Mouse (Mus musculus) c-Kit-positive CD71-positive TER-119-negative erythroid progenitor cells, embryonic 14.5 days (primary cell): ENCODE data around the gene Edn2.

Experiments
- DNase-seq: peaks from one replicate; pipeline ENCODE4 v3.0.0-alpha.2; 2013; ENCODE audit warnings: low read depth

The Edn2 gene

DNA sequence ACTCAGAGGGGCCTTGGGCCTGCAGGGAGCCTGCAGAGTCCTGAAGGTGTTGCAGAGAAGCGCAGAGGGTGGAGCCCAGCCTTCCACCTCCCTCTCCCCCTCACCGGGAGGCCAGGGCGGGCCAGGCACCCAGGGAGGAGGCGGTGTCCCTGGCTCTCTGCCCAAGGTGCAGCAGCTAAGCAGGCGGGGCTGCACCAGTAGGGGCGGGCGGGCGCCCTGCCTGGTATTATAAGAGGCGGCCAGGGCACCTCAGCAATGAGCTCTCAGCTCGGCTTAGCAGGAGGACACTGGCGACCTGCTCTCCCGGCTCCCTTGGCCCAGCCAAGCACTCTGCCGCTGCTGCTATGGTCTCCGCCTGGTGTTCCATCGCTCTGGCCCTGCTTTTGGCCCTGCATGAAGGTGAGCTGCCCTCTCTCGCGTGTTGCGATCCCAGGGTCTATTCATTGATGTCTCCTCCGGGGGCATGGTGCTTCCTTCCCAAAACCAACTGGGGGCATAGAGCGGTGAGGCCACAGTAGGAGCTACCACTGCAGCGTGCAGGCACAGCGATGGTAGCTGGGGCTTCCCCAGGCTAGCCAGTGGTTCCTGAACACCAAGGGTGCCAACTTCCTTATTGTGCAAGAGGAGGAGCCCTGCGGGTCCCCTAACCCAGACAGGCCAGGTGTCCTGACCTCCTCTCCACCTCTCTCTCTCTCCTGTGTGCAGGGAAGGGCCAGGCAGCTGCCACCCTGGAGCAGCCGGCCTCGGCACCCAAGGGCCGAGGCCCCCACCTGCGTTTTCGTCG lies at the start of gene Edn2:
Edn2 (plus strand) TSS at position 41 of the 784 bp plus-strand sequence.
- DNase-seq = no peak

DNA sequence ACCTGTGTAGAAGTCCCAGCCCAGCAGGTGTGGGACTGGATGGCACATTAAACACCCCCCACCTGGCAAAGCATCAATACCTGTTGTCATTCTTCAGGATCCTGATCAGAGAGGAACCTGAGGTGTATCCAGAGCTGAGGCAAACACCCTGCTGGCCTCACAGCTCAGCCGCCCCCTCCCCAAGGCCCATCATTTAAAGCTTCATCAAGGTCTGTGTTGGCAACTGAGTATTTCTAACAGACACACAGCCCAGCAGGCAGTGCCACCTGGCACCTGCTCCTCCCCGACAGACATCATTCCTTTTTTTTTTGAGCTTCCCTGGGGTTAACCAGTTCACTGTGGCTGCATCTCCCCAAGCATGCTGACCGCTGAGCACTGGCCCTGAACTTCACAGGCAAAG lies 45.5 kb upstream of the Edn2 start:
- no peak for DNase-seq

DNA sequence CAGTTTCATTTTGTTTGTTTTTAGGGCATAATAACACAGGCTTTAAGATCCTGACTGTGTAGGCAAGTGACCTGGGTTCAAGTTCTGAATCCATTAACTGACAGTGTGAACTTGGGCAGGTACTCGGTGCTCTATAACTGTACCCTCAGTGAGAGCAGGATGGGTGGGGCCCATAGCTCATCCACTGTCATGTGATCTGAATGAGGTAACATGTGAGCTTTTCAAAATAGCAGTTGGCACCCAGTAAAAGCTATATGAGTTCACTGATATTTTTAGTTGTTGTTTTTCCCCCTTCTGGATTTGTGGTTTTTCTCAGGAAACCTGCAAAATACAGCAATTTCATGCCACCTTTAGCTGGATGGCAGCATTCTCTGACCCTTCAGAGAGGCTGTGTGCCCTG lies 44.7 kb upstream of the Edn2 start:
- no peak for DNase-seq

DNA sequence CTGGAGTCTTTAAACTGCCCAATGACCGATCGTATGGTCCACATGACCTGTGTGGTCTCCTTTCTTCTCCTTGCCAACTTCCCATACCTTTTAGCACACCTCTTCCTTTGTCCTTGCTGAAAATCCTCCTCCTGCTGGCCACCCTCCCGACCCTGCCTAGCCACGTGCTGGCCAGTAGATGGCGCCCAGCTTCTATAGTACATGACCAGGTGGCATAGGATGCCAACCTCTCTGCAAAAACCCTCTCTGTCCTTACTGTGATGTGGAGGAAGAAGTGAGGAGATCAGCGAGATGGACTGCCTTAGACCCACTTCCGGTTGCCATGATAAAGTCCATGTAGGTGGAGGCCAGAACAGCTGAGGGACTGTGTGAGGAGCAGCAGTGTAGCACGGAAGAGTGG lies 40.7 kb upstream of the Edn2 start:
- peak; percentile 5 for DNase-seq

DNA sequence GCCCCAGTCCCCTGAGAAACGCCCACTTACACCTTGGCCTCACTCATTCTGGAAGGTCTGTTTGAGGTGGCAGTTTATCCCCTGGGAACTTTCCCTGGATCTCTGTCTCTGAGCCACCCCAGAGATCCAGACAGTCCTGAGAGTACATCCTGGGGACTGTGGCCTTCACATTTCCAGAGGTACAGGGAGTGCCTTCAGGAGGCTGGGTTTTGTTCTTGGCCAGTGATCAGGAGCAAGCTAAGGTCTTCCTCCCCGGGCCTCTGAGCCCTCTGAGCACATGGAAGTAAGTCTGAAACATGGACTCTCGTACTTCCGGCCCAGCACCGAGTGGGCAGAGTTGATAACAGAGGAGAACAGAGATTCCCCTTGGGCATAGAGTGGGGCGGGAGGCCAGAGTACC lies 36.4 kb upstream of the Edn2 start:
- no peak for DNase-seq

DNA sequence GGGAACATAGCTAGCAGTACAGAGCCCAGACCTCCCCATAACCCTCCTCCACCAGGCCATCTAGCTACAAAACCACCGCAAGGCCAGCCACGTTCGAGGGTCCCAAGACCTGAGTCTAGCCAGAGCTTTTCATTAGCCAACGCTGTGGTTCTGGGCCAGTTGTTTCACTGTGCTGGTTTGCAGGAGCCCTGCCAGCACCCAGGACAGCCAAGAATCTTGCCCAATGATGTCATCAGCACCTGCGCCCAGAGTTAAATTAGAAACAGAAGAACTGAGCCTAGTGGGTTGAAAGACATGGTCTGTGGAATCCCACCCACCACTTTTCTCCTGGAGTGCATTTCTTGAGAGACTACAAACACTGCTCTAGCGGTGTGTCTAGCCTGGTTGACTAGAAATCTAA lies 35.0 kb upstream of the Edn2 start:
- no peak for DNase-seq

DNA sequence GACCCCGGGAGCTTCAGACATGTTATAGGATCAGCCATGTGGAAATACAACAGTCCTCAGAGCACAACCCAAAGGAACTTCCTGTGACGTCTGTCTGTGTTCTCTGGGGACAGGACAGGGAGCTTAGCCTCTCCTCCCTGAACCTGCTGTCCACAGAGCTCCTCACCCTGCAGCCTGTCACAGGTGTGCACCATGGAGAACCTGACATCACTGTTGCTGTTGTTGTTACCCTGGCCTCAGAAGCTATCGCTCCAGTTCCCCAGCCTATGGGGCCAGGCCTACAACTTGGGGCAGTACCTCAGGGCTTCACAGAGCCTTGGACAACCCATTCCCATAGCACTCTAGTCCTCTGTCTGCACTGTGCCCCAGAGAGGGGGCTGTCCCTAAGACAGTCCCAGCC lies 33.7 kb upstream of the Edn2 start:
- no peak for DNase-seq

DNA sequence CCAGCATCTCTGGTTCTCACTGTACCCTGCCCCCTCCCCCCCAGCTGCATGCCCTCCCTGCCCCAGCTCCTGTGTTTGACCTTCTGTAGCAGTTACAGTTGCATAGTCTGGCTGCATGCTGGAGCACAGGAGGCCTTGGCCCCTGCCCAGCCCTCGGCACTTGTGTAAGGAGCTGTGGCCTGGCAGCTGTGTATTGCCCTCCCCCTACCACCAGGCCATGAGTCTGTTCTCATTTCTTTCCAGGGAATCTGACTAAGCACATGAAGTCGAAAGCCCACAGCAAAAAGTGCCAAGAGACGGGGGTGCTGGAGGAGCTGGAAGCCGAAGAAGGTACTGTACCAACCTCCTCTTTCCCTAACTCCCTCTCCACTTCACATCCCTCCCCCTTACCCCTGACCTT lies 33.0 kb upstream of the Edn2 start:
- no peak for DNase-seq

DNA sequence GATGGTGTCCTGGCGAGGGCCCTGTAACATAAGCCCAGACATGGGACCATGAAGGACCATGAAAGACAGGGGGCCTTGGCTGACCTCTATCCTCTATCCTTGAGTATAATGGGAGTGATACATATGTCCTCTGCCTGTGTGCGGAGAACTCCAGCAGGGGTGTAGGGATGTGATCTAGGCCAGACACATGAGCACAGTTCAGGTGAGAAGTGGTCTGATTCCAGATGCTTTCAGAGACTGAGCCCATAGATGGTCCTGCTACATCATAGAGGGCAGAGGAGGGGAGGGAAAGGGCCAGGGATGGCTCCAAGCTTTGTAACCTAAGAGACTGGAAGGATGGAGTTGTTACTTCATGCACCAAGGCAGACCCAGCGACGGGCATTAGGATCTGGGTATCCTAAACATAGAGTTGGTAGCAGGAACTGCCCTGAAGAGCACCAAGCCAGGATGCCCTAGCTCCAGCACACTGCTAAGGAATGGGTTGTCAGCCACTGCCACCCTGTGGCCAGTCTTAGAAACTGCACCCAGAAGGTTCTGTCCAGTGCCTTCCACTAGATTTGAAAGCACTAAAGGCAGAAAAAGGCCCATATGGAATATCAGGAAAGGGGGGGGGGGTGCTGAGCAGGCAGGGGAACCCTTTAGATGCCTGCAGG lies 31.6 kb upstream of the Edn2 start:
- peak; percentile 8 for DNase-seq

DNA sequence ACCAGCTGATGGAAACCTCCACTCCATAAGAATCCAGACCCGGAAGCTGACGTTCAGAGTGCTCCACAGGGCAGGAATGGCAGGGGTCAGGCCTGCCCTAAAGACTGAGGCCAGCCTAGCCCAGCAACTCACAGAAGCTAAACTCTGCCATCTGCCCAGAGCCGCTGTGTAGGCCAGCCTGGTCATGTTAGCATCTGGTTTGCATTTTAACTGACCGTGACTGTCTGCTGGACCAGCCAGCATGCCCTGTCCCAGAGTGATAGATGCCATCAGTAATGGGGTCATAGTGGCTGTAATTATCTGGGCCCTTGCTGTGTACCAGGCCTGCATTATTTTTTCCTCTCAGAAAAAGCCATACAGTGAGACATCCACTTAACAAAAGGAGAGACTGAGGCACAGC lies 30.1 kb upstream of the Edn2 start:
- no peak for DNase-seq

DNA sequence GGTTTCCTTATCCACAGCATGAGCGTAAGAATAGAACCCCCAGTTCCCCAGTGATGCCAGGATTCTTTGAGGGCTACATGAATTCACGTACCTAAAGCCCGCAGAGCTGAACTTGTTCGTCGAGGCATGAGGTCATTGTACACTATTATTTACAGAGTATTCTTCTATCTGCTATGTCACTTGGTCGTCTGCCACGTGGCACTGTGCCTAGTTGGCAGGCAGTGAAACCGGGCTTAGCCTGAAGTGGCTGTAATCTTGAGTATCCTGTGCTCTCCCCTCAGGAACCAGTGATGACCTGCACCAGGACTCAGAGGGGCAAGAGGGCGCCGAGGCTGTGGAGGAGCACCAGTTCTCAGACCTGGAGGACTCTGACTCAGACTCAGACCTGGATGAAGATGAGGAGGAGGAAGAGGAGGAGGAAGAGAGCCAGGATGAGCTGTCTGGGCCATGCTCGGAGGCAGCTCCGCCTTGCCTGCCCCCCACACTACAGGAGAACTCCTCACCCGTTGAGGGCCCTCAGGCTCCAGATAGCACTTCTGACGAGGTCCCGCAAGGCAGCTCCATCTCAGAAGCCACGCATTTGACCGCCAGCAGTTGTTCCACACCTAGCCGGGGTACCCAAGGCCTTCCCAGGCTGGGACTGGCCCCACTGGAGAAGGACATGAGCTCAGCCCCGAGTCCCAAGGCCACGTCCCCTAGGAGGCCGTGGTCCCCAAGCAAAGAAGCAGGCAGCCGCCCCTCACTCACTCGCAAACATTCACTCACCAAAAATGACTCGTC lies 29.4 kb upstream of the Edn2 start:
- DNase-seq = no peak

DNA sequence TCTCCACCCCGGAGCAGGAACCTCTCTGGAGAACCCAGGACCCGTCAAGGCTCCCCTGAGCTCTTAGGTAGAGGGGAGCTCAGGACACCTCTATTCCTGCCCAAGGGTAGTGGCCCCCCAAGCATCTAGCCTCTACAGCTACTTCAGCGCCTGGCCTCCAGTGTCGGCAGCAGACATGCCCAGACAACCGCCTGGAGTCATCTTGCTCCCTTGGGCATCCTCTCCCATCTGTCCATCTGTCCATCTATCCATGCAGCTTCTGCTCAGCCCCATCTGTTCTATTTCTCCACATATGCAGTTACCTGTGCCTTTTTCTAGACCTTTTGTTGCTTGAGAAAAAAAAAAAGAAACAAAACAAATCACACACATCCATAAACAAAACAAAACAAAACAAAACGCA lies 26.8 kb upstream of the Edn2 start:
- DNase-seq = no peak

DNA sequence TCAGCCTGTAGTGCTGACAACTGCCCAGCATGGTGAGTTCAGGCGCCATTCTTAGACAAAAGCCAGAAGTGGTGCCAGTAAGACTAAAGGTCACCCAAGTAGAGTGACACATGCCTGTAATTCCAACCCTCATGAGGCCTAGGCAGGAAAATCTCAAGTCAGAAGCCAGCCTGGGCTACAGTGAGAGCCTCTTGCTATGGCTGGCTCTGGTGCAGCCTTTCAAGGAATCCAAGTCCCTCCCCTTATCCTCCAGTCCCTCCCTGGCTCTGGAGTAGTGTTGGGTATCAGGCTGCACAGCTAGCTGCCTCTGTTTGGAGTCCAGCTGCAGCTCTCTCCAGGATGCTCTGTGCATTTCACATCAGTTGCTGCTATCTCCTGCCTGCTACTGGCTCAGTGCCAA lies 19.2 kb upstream of the Edn2 start:
- DNase-seq = no peak

DNA sequence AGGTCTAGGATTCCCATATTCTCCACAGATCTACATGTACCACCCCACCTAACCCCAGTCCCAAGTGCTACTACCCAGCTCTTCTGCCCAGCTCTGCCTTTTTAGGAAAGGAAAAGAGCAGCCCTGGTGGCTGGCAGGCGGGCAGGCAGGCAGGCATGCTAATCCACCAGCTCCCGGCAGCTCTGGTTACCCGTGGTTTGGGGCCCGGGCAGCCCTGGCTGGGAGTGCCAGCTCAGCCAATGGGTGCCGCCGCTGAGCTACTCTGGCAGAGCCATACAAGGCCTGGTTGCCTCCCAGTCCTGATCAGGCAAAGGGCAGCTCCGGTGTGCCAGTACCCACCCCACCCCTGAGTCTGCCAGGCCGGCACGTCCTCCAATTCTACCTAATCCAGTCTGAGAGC lies 18.1 kb upstream of the Edn2 start:
- DNase-seq = no peak

DNA sequence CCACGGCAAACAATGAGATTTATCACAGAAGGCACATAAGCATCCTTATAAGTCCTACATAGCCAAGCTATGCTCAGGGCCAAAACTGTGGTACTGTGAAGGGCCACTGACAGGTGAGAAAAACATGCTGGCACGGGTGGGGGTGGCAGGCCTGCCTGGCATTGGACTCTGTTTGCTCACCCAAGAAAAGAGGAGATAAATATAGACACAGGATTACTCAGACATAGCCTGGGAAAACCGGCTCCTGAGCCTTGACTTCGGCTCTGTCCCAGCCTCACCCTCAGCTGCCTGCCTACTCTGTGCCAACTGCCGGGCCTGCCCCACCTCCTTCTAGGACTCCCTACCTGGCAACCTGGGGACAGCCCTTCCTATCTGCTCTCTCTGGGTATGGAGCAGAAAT lies 16.7 kb upstream of the Edn2 start:
- DNase-seq = no peak

DNA sequence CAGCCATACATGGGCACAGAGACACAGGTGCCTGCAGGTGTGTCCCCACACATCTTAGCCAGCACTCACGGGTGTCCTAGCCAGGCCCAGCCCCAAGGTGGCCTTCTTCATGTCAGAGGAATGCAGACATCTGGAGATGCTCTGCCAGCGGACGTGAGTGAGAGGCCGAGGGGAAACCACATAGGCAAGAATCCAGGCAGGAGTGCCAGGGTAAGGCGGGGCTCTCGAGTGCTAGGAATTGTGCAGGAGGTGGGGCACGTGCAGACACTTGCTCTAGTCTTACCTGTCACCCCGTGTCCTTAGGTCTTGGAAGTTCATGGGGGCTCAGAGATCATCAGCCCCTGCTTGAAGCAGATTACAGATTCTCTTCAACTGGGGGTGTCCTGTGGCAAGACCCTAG lies 15.1 kb upstream of the Edn2 start:
- DNase-seq = no peak

DNA sequence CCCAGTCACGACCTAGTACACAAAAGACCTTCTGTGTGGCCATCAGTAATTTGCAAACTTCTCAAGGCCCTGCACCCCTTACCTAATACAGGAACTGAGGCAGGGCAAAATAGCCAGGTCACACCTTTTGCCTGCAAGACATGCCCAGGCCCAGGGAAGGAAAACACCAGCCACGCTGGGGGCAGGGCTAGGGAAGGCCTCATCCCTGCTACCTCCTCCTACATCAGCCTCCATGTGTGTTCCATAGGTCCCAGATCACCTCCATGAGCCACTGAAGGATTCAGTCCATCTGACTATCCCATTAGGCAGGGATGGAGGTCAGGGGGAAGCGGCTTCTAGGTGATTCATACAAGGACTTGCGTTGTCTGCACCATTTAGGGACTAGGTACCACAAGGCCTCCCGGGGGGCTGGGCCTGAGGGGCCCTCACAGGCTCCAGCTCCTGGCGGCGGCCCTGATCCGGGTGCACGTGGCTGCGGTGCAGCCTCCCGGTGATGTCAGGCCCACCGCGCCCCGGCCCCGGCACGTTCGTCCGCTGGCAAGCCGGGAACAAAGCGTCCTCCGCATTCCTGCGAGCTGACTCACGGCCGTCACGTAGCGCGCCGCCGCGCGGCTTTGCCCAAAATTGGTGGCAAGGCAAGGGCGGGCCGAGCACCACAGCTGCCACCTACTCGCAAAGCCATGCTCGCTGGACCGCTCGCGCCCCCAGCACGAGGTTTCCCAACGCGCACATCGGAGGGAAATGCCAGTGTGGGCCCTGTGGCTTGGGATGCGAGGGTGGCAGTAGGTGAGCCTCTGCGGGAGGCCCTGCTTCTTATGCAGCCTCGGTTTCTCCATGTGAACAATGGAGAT lies 12.5 kb upstream of the Edn2 start:
- no peak for DNase-seq

DNA sequence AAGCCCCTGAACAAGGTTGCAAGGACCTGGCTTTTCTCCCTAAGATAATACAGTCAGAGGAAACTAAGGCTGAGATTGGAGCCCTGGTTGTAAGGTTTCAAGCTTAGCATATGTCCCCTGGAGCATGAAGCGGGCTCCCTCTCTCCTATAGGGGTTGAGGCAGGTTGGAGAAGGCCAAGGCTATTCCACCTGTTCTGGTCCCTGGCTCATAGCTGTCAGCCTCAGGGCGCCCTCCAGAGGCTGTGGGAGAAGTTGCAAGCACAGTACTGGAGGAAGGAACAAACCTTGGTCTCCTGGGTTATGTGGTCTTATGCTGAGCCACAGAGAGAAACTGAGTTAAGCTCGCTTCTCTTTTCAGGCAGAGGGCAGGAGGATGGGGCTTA lies 11.9 kb upstream of the Edn2 start:
- DNase-seq = no peak

DNA sequence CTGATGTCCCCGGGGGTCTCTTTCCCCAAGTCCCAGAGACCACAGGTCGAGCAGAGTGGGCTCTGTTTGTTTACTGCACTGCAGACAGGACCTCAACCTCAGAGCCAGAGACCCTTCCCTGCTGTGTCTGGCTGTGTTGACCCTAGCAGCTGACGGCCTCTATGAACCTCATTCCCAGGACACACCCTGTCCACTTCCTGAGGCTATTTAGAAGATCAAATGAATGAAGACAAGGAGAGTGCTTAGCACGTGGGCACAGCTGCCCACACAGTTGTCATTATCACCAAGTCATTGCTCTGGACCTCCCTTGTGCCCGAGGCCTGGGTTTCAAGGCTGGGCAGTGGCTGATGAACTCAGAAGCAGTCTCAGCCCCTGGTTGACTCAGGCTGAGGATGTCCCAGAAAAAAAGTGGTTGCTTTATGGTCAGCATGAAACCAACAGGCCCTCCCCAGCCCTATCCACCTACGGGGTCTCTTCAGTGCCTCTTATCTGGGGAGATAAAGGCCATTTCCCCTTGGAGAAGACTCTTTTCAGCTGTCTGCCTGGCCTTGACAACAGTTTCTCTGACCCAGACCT lies 10.6 kb upstream of the Edn2 start:
- no peak for DNase-seq

DNA sequence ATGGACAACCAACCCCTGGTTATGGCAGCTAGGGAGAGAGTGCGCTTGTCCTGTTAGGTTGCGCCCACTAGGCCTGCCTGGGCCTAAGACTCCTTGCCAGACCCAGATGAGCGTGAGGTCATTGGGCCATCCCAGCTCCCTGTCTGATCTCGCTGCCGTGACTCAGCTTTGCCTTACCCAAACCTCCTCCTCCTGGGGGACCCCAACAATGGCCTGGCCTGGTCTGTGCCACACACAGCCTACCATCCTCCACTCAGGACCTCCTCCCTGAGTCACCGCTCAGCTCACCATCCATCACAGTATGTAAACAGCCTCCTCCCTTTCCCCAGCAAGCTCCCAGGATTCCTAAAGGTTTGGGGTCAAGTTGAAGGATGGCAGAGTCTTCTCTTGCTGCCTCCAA lies 9.1 kb upstream of the Edn2 start:
- DNase-seq = no peak

DNA sequence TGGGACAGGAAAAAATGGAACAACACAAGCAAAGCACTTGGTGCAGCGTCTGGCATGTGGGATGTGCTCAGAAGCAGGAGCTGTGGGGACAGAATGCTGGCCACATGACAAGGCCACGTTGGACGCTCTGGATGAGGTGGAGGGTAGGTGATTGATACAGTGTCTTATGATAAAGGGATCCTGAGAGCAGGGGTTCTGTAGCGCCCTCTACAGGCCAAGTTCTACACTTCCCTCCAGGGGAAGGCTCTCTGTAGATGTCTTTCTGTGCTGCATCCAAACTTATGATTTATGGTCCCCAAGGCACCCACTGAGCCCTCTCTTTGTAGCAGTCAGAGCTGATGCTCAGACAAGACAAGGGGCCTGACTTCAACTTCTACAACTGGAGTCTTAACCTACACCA lies 8.4 kb upstream of the Edn2 start:
- no peak for DNase-seq

DNA sequence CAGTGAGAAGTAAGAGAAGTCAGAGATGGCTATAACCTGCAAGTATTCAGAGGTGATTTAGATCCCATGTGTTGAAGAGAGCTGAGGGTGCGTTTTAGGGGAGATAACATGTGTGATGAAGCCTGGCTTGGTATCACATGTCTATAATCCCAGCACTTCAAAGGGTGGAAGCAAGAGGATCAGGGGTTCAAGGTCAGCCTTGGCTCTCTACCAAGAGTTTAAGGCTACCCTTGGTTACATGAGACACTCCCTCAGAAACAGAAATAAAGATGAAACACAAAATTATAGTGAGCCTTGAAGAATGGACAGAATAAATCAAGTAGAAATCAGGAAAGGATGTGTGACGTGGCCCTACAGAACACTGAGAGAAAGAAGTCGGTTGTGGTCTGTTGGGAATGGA lies 7.3 kb upstream of the Edn2 start:
- DNase-seq = no peak
